Mouse (Mus musculus) thymus, adult 2 months (tissue): ENCODE results near the gene Macrod2.

ENCODE experiments used
- CTCF ChIP-seq: fragments of 200-500 bp; IDR thresholded peaks from 2 replicates; pipeline ENCODE4 v1.5.1; 2012; ENCODE audit warnings: mild to moderate bottlenecking, control low read depth, low read length, moderate library complexity, borderline replicate concordance; ENCODE audit not compliant: control insufficient read depth, poor library complexity, insufficient read depth; ENCODE audit errors: extremely low read depth
- POLR2A ChIP-seq: fragments of 200-500 bp; IDR thresholded peaks from 2 replicates; pipeline ENCODE4 v1.6.1; 2012; ENCODE audit warnings: mild to moderate bottlenecking, low read length, control low read depth, moderate library complexity; ENCODE audit not compliant: control insufficient read depth, poor library complexity, insufficient read depth; ENCODE audit errors: extremely low read depth

DNA sequence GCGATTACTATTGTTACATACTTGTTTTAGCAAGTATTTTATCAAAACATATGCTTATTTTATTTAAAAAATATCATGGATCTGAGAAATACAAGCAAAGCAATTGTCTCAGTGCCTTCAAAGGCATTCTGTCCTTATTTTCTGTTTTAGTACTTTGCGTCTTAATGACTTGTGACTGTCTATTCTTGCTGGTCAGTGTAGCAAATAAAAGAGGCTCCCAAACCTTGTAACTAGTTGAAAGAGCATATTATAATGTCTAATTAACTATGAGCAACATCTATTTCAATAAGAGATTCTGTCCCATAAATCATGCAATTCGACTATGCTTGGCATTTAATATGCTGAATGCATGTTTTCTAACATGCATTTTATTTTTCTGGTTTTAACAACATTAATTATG lies 609.2 kb downstream of the Macrod2 start:
- TF ChIP-seq POLR2A, result no peak
- no peak for TF ChIP-seq CTCF
